Mouse (Mus musculus) hindbrain, embryonic 14.5 days (tissue): ENCODE measurements at regions not wholly inside any gene's neighbourhood (a gene's known extent, or its start where the extent isn't known, plus 50 kb on each side); places are given as distances from the start of the nearest gene placed in this dataset.

Experiments
- ATAC-seq: fragments of 200-750 bp; cut with Nextera tagmentation; 2 replicates; pipeline ENCODE4 v1.8.0; 2017; ENCODE audit warnings: moderate number of reproducible peaks, mild to moderate bottlenecking, moderate TSS enrichment, moderate library complexity; ENCODE audit not compliant: low FRiP score
- DNase-seq: peaks from one replicate; pipeline ENCODE4 v3.0.0-alpha.2; 2015; ENCODE audit warnings: low spot score
- H3K27ac ChIP-seq: fragments of 300-500 bp; sonication (generic); 2 replicates; pipeline ENCODE4 v1.5.1; 2014; ENCODE audit warnings: mild to moderate bottlenecking, moderate library complexity
- H3K27me3 ChIP-seq: fragments of 300-500 bp; sonication (generic); 2 replicates; pipeline ENCODE4 v1.6.1; 2014; ENCODE audit warnings: mild to moderate bottlenecking, low read length, mixed read lengths; ENCODE audit not compliant: control insufficient read depth, insufficient read depth
- H3K36me3 ChIP-seq: fragments of 300-500 bp; sonication (generic); replicated peaks from 2 replicates; pipeline ENCODE4 v1.6.1; 2014; ENCODE audit not compliant: control insufficient read depth, insufficient read depth
- H3K4me1 ChIP-seq: fragments of 300-500 bp; sonication (generic); replicated peaks from 2 replicates; pipeline ENCODE4 v1.6.1; 2014; ENCODE audit warnings: antibody characterized with exemption, low read length, mixed read lengths; ENCODE audit not compliant: control insufficient read depth, insufficient read depth
- H3K4me2 ChIP-seq: fragments of 300-500 bp; sonication (generic); replicated peaks from 2 replicates; pipeline ENCODE4 v1.6.1; 2014; ENCODE audit warnings: mild to moderate bottlenecking, moderate library complexity
- H3K4me3 ChIP-seq: fragments of 300-500 bp; sonication (generic); replicated peaks from 2 replicates; pipeline ENCODE4 v1.5.1; 2014; ENCODE audit warnings: mild to moderate bottlenecking, low read length
- H3K9ac ChIP-seq: fragments of 300-500 bp; sonication (generic); 2 replicates; pipeline ENCODE4 v1.6.1; 2014
- H3K9me3 ChIP-seq: fragments of 300-500 bp; sonication (generic); 2 replicates; pipeline ENCODE4 v1.6.1; 2016; ENCODE audit warnings: low read length; ENCODE audit not compliant: control insufficient read depth
- WGBS: fragments of 180-500 bp; shearing (Covaris S2); extraction: QIAGEN DNeasy Blood & Tissue Kit; methylation state at CpG from one replicate; pipeline ENCODE4 v1.1.7; 2014; 5-methylcytosine and 5-hydroxymethylcytosine counted together

DNA sequence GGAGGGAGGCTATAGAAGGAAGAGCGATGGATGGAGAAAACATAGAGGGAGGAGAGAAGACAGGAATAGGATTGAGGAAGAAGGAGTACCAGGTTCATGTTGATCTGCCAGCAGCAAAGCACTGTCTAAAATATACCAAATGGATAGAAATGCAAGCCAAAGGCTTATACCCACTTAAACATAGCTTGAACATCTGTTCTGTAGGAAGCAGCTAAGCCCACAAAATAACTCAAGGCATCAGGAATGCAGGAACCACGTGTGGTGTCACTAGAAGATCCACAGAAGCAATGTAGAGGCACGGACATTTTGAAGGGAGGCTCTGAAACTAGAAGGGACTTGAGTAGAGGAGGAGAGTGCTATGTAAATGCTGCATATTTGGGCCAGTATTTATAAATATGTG, 78.9 kb downstream of the Smgc start:
- 80% methylated on average over 3 of the region's 3 CpGs for WGBS
- H3K9ac ChIP-seq = no peak overlapping the region
- H3K4me1 ChIP-seq = no peaks in the 10 kb centered on the region
- ATAC-seq (no peak), DNase-seq (no peak)
- no peaks in the 10 kb centered on the region for H3K27me3 ChIP-seq
- no peak overlapping the region for H3K4me3 ChIP-seq
- H3K27ac ChIP-seq = no peak overlapping the region
- H3K4me2 ChIP-seq = no peak overlapping the region
- H3K36me3 ChIP-seq = no peaks in the 10 kb centered on the region
- H3K9me3 ChIP-seq = no peaks in the 10 kb centered on the region

DNA sequence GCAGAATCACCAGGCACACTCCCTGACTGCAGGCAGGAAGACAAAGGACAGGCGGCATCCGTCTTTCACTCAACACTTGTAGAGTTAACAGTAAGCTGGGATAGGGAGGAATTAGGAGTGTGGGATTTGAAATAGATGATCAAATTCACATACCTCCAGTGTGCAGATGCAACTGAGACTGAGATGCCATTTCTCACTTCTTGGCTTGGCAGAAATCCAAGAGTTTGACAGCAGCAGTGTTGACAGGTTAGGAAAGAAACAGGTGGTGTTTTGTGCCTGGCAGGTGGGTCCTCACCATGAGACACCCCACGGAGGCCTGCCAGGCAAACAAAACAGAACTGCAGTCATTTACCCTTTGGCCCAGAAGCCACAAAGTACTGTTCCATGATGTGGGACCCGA, 79.8 kb downstream of the Smgc start:
- Histone ChIP-seq H3K9ac (no peak overlapping the region), H3K4me3 (no peak overlapping the region), H3K4me2 (no peak overlapping the region), H3K27ac (no peak overlapping the region), H3K27me3 (no peaks in the 10 kb centered on the region), H3K4me1 (no peaks in the 10 kb centered on the region), H3K9me3 (no peaks in the 10 kb centered on the region), H3K36me3 (no peaks in the 10 kb centered on the region)
- WGBS = 60% methylated on average over 4 of the region's 4 CpGs
- DNase-seq (no peak), ATAC-seq (no peak)

DNA sequence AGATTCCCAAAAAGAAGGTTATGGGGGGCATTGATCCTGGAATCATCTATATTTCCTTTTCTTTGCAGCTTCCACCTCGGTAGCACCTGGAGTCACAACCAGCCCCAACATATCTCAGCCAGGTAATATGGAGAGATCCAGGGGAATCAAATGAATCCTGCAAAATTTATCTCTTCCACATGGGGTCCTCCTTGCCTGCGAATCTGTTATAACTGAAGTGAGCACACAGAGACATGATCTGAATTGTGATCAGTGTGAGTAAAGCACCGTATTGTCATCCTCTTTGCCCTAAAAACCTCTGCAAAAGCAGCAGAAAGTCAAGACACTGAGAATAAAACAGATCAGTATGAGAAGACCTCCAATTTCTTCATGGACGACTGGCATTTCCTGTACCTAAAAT, 86.5 kb downstream of the Smgc start:
- H3K27ac ChIP-seq = no peak overlapping the region
- no peaks in the 10 kb centered on the region for H3K36me3 ChIP-seq
- WGBS = 74% methylated on average over 4 of the region's 4 CpGs
- H3K9me3 ChIP-seq = no peaks in the 10 kb centered on the region
- H3K4me1 ChIP-seq = 0 out of 2 replicates have a peak, but pooled peaks cover 4% of the 10 kb centered on the region
- ATAC-seq = no peak
- H3K27me3 ChIP-seq = no peaks in the 10 kb centered on the region
- DNase-seq = no peak
- H3K4me2 ChIP-seq = no peak overlapping the region
- H3K4me3 ChIP-seq = no peak overlapping the region
- no peak overlapping the region for H3K9ac ChIP-seq

DNA sequence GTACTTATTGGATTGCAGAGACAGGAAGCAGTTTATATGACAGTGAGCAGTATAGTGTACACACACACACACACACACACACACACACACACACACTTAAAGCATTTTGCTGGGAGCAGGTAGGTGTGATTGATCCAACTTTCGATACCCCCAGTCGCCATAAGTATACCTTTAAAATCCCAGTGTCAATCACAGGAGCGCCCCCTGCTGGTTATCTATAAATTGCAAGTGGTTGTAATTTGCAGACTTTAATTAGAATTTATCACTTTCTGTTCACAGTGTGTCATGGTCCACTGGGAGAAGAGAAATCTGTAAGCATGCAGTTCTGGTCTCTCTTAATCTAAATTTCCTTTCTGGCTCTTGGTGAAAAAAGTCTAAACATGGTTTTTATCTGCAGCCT, 89.4 kb downstream of the Smgc start:
- Histone ChIP-seq H3K4me3 (no peak overlapping the region), H3K9me3 (no peaks in the 10 kb centered on the region), H3K9ac (no peak overlapping the region), H3K4me1 (0 out of 2 replicates have a peak, but pooled peaks cover 4% of the 10 kb centered on the region), H3K4me2 (no peak overlapping the region), H3K36me3 (no peaks in the 10 kb centered on the region), H3K27ac (0 out of 2 replicates have a peak overlapping the region, but pooled peaks have one; percentile 14), H3K27me3 (no peaks in the 10 kb centered on the region)
- ATAC-seq (no peak), DNase-seq (peak; percentile 64)
- 14% methylated on average over 3 of the region's 3 CpGs for WGBS

DNA sequence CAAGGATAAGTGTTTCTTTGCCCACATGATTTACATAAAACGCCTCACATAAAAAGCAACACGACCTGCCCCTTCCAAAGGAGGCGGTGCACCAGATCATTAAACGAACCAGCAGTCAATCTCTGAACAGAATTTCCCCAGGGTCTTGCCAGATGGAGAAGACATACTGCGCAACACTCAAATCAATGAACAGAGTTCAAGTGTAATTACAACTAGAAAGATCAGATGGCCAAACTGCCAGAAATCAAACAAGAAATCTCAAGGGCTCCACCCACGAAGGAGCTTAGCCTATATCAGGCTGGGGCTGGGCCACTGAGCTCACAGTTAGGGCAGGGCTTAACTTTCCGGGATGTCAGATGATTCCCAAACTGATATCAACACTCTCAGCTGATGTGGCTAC, 90.4 kb downstream of the Smgc start:
- Histone ChIP-seq H3K36me3 (no peaks in the 10 kb centered on the region), H3K27me3 (no peaks in the 10 kb centered on the region), H3K27ac (no peak overlapping the region), H3K4me2 (no peak overlapping the region), H3K4me3 (no peak overlapping the region), H3K9ac (no peak overlapping the region), H3K4me1 (0 out of 2 replicates have a peak, but pooled peaks cover 4% of the 10 kb centered on the region), H3K9me3 (no peaks in the 10 kb centered on the region)
- no peak for ATAC-seq
- 34% methylated on average over 7 of the region's 7 CpGs for WGBS
- no peak for DNase-seq

DNA sequence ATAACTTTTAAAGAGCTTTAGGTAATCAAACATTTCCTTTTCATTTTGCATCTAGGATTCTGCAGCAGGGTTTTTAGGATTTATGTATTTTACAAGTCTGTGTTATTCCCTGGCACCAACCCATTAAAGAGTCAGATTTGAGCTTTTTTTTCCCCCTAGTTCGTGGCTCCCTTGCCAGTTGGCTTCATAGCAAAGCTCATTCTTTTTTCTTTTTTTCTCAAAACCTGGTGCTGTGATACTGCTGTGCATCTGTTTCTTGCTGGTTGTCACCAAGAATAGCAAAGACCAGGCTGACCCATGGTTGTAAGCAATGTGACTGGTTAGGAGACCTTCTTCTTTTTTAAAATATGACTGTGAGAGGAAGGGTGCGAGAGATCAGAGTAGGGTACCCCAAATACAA, 93.7 kb upstream of the Cntn1 start:
- H3K36me3 ChIP-seq = no peaks in the 10 kb centered on the region
- H3K27me3 ChIP-seq = no peaks in the 10 kb centered on the region
- DNase-seq (no peak), ATAC-seq (no peak)
- H3K27ac ChIP-seq = no peak overlapping the region
- 74% methylated on average over 2 of the region's 2 CpGs for WGBS
- no peaks in the 10 kb centered on the region for H3K4me1 ChIP-seq
- H3K9me3 ChIP-seq = no peaks in the 10 kb centered on the region
- H3K4me2 ChIP-seq = no peak overlapping the region
- no peak overlapping the region for H3K4me3 ChIP-seq
- no peak overlapping the region for H3K9ac ChIP-seq

DNA sequence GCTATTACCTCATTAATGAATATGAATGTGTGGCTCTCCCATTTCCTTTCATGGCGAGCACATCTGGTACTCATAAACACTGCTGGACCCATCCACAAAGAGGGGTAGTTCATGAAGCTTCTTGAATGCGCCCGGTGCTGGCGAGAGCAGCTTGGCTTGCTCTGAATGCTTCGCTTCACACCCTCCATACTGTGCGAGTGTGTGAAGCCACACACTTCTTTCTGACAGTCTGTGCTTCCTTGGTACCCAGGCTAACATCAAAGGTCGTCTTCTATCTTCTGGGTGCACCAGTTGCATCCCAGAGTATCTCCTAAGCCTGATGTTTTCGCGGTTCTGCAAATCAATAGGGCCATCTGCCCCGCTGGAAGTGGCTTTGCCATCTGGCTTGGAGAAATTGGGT, 85.8 kb upstream of the Cntn1 start:
- Histone ChIP-seq H3K4me1 (no peaks in the 10 kb centered on the region), H3K4me3 (no peak overlapping the region), H3K9me3 (no peaks in the 10 kb centered on the region), H3K36me3 (no peaks in the 10 kb centered on the region), H3K4me2 (no peak overlapping the region), H3K9ac (no peak overlapping the region), H3K27me3 (no peaks in the 10 kb centered on the region), H3K27ac (no peak overlapping the region)
- 81% methylated on average over 10 of the region's 10 CpGs for WGBS
- no peak for DNase-seq
- ATAC-seq = no peak

DNA sequence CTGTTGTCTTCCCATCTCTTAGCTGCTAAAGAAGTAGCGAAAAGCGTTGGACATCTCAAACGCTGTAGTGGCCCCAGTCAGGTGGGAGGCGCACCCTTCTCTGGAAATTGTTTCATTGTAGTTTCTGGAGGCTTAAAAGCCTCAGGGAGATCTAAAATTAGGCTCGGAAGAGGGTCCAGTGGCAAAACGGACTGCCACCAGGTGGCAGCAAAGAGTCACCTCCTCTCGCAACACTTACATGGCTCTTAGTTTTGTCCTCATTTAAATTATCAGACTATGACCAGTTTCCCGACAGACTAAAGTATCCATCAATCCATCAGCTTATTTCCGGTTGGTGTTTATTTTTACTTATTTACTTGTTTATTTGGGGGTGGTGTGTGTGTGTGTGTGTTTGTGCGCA, 81.6 kb upstream of the Cntn1 start:
- no peaks in the 10 kb centered on the region for H3K9me3 ChIP-seq
- 29% methylated on average over 10 of the region's 10 CpGs for whole genome bisulfite sequencing
- H3K4me2 ChIP-seq = no peak overlapping the region
- no peaks in the 10 kb centered on the region for H3K27me3 ChIP-seq
- no peak overlapping the region for H3K27ac ChIP-seq
- H3K4me3 ChIP-seq = no peak overlapping the region
- ATAC-seq (no peak), DNase-seq (peak; percentile 74)
- 0 out of 2 replicates have a peak, but pooled peaks cover 6% of the 10 kb centered on the region for H3K4me1 ChIP-seq
- no peak overlapping the region for H3K9ac ChIP-seq
- no peaks in the 10 kb centered on the region for H3K36me3 ChIP-seq

DNA sequence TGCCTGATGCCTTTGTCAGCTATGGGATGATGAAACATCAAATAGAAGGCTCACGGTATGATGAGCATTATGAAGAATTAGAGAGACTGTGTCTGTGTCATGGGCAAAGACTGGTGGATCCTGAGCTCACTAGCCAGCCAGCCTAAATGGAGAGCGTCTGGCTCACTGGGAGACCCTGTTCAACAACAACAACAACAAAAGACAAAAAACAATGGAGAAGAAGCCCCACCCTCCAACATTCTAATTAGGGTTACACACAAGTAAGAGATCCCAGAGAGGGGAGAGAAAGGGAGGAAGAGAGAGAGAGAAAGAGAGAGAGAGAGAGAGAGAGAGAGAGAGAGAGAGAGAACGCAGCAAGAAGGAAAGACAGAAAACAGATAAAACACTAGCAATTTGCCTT, 79.6 kb upstream of the Cntn1 start:
- H3K9ac ChIP-seq = no peak overlapping the region
- H3K4me2 ChIP-seq = no peak overlapping the region
- WGBS = 55% methylated on average over 3 of the region's 3 CpGs
- DNase-seq (no peak), ATAC-seq (no peak)
- no peak overlapping the region for H3K27ac ChIP-seq
- H3K27me3 ChIP-seq = no peaks in the 10 kb centered on the region
- 0 out of 2 replicates have a peak, but pooled peaks cover 6% of the 10 kb centered on the region for H3K4me1 ChIP-seq
- no peak overlapping the region for H3K4me3 ChIP-seq
- H3K9me3 ChIP-seq = no peaks in the 10 kb centered on the region
- no peaks in the 10 kb centered on the region for H3K36me3 ChIP-seq

DNA sequence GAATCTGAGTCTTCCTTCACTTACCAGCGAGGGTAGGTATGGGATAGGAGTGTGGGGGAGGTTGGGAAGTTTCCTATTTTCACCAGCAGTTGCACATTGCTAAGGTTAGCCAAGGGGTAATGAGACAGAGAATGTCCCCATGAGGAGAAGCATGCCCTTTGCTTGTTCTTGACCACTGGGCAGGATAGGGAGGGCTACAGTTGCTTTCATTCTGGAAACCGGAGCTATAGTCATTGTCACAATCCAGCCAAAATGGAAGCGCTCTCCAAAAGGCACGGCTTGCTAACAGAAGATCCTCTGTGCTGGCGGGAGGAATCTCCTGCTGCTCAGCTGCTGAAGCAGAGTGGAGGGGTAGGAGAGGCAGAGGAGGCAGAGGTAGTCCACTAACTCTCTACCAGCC, 79.1 kb upstream of the Cntn1 start:
- no peak overlapping the region for H3K9ac ChIP-seq
- no peaks in the 10 kb centered on the region for H3K27me3 ChIP-seq
- H3K27ac ChIP-seq = no peak overlapping the region
- H3K9me3 ChIP-seq = no peaks in the 10 kb centered on the region
- H3K4me1 ChIP-seq = 0 out of 2 replicates have a peak, but pooled peaks cover 6% of the 10 kb centered on the region
- H3K4me3 ChIP-seq = no peak overlapping the region
- ATAC-seq (no peak), DNase-seq (no peak)
- WGBS = 9% methylated on average over 5 of the region's 5 CpGs
- 0 out of 2 replicates have a peak overlapping the region, but pooled peaks have one; percentile 11 for H3K4me2 ChIP-seq
- no peaks in the 10 kb centered on the region for H3K36me3 ChIP-seq
